Mouse (Mus musculus) brain, embryonic 14.5 days (tissue): ENCODE data around the gene 9230102O04Rik.

Source experiments
- CTCF ChIP-seq: fragments of 200-500 bp; IDR thresholded peaks from 2 replicates; pipeline ENCODE4 v1.5.1; 2012; ENCODE audit warnings: inconsistent platforms, mild to moderate bottlenecking, moderate library complexity, borderline replicate concordance; ENCODE audit not compliant: insufficient read depth, insufficient read length; ENCODE audit errors: extremely low read depth
- POLR2A ChIP-seq: fragments of 200-500 bp; IDR thresholded peaks from 2 replicates; pipeline ENCODE4 v1.6.1; 2012; ENCODE audit warnings: mild to moderate bottlenecking, inconsistent platforms, borderline replicate concordance; ENCODE audit not compliant: poor library complexity, insufficient read depth, insufficient read length, severe bottlenecking; ENCODE audit errors: extremely low read depth

- no peak for TF ChIP-seq CTCF
- no peak for TF ChIP-seq POLR2A
Observed at GRCm38 (mm10) chr2:9860698-9861097, 28.6 kb downstream of the 9230102O04Rik start.
